Mouse (Mus musculus): ENCODE results near the gene Wbp1.
A peak's percentile ranks its signal among the peaks of the same experiment; 100 is the strongest.

Gene Wbp1

GRCm38 (mm10) chr6:83115682-83116372, 5.5 kb downstream of the Wbp1 start:
- no peak for DNase-seq

- DNase-seq, result peak; percentile 90
These were observed 6.2 kb downstream of the Wbp1 start, which contains the start of gene Mogs for GRCm38 (mm10) chr6:83115011-83115671. Mogs (plus strand) TSS chr6:83115496.

- no peak for DNase-seq
These were observed 9.7 kb downstream of the Wbp1 start for GRCm38 (mm10) chr6:83111510-83112136.

- DNase-seq, result peak; percentile 82
These were observed 12.3 kb downstream of the Wbp1 start, which contains the start of gene Mrpl53 for GRCm38 (mm10) chr6:83108762-83109668. Mrpl53 (plus strand) TSS chr6:83109040.

- DNase-seq, result peak; percentile 76
These were observed 13.6 kb downstream of the Wbp1 start for GRCm38 (mm10) chr6:83107566-83108400.

DNA sequence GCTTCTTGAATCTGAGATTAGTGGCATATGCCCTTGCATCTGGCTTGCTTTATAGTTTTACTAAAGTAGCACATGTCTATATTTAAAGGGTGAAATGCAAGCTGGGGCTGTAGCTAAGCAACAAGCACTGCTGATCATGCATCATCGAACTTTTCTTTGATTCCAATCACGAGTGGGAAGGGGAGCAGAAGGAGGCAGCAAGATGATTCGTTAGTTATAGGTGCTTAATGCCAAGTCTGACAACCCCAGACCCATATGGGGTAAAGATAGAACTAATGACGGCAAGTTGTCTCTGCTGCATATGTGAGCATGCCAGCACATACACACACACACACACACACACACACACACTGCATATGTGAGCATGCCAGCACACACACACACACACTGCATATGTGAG, 17.2 kb downstream of the Wbp1 start:
- no peak for DNase-seq

DNA sequence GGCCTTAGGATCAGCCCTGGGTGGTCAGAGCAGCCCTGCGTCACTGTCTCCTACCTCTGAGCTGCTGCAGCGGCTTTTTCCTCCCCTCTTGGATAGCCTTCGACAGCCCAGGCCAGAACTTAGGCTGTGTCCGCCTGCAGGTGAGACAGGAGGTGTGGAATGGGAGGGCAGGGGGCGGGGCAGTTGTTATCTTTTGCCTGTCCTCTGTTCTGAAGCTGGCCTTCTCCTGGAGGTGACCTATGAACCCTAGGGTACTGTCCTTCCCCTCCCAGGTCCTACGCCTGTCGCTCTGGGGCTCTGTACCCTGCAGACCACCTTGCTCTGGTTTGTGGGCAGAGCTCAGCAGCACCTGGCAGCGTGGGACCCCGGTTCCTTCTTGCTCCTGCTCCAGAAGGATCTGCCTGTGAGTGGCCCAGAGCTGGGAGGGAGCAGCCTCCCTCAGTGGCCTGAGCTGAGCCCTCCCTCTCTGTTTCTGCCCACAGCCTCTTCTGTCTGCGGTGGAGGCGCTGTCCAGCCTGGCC, 18.2 kb downstream of the Wbp1 start:
- DNase-seq, result no peak

- DNase-seq, result peak; percentile 61
These were observed 19.4 kb downstream of the Wbp1 start for GRCm38 (mm10) chr6:83101688-83102556.

DNA sequence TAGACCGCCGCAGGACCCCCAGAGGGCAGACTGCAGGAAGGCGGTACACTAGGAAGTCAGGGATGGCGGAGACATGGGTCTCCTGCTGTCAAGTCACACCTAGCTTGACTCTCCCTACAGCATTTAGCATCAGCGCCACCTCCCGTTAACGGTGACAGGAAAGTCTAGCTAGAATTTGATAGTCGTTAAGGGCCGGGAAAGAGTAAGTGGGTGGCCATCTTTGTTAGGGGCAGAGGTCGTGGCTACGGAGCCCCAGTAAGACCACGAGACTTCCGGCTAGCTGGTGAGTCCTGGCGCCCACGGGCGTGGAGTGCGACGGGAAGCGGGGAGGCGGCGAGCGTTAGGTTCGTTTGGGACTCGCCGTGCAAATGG, 20.1 kb downstream of the Wbp1 start, which contains the start of the genes Ccdc142 and Gm42688:
Gene Ccdc142 (plus strand): TSS at position 286 of the 372 bp plus-strand sequence.
Gene Gm42688 (plus strand): TSS at position 302 of the 372 bp plus-strand sequence.
- DNase-seq, result peak; percentile 79

DNA sequence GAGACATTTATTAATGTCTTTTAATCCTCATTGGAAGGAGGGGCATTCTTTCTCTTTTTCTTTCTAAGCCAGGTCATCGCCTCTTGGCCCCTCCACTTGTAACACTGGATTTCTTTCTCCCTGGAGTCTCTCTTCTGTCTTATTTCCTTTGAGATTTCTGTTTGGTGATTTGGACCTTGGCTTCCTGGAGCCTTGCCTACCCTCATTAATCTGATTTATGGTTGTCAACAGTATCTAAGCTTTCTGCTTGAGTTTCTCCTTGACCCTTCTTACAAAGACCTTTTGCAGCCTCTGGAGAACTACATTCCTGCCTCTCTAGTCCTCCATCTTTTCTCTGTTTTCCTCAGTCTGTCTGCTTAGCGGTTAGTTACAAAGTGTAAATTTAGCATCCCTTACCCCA, 22.9 kb downstream of the Wbp1 start:
- DNase-seq, result no peak

DNA sequence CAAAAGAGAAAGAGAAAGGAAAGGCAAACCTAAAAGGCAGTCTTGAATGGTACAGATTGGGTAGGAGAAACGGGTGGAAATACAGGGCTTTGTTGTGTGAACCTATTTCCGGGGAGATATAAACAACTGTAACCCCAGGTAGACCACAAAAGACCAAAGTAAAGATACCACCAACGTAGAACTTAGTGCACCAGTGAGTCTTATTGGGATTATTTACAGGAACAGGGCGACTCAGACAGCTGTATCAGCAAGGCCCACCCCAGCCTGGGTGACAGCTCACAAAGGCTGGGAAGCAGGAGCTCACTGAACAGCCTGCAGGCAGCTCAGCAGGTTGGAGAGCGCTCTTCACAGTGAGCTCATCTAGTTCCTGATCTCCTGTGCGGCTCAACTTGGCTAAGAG, 25.4 kb downstream of the Wbp1 start:
- no peak for DNase-seq

GRCm38 (mm10) chr6:83092416-83093127, 28.8 kb downstream of the Wbp1 start:
- DNase-seq, result no peak

DNA sequence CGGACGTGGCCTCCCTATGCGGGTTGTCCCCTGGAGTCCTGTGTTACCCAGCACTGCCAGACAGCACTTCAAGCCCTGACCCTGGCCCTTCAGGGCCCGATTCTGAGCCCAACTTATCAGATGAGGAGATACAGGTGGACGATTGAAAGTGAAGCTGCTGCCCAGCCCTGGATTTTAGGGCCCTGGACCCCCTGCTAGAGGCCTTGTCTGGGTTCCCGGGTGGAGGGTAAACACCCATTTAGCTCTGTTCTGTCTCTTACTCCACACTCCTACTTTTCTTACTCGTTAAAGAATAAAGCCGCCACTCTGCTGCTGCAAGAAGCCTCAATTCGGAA, 33.5 kb downstream of the Wbp1 start:
- no peak for DNase-seq

- DNase-seq, result no peak
These were observed 34.0 kb downstream of the Wbp1 start for GRCm38 (mm10) chr6:83087205-83087925.

GRCm38 (mm10) chr6:83086121-83087035, 35.0 kb downstream of the Wbp1 start, which contains the start of gene Lbx2:
Lbx2 (plus strand) TSS chr6:83086367.
- DNase-seq, result no peak

GRCm38 (mm10) chr6:83084477-83084876, 36.9 kb downstream of the Wbp1 start:
- no peak for DNase-seq

GRCm38 (mm10) chr6:83083497-83083896, 37.9 kb downstream of the Wbp1 start:
- no peak for DNase-seq

DNA sequence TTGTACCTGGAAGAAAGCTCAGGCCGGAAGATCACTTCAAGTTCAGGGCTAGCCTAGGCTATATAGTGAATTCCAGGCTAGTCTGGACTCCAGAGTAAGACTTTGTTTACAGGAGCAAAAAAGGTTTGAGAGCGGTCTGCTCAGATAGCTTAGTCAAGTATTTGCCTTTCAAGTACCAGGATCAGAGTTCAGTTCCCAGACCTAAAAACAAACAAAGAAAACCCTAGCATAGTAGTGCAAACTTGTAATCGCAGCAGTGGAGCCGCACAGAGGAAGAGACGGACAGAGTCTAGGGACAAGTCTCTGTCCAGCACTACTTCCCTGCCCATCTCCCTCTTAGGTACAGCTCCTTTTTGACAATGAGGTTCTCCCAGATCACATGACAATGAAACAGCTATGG, 41.1 kb downstream of the Wbp1 start:
- no peak for DNase-seq

Data from right cerebral cortex, postnatal 4 days (tissue).